Mouse (Mus musculus) heart, embryonic 15.5 days (tissue): ENCODE measurements at regions not wholly inside any gene's neighbourhood (a gene's known extent, or its start where the extent isn't known, plus 50 kb on each side); places are given as distances from the start of the nearest gene placed in this dataset.

ENCODE experiments used
- ATAC-seq: fragments of 200-750 bp; cut with Nextera tagmentation; replicated peaks from 2 replicates; pipeline ENCODE4 v1.8.0; 2017; ENCODE audit warnings: low read depth, moderate TSS enrichment; ENCODE audit not compliant: insufficient number of reproducible peaks, insufficient read depth, low FRiP score
- H3K27ac ChIP-seq: fragments of 300-500 bp; sonication (generic); 2 replicates; pipeline ENCODE4 v1.5.1; 2015; ENCODE audit warnings: mild to moderate bottlenecking, inconsistent platforms
- H3K27me3 ChIP-seq: fragments of 300-500 bp; sonication (generic); 2 replicates; pipeline ENCODE4 v1.6.1; 2015; ENCODE audit warnings: inconsistent platforms
- H3K36me3 ChIP-seq: fragments of 300-500 bp; sonication (generic); 2 replicates; pipeline ENCODE4 v1.6.1; 2015; ENCODE audit warnings: mild to moderate bottlenecking, inconsistent platforms
- H3K4me1 ChIP-seq: fragments of 300-500 bp; sonication (generic); replicated peaks from 2 replicates; pipeline ENCODE4 v1.6.1; 2015; ENCODE audit warnings: inconsistent platforms
- H3K4me2 ChIP-seq: fragments of 300-500 bp; sonication (generic); 2 replicates; pipeline ENCODE4 v1.6.1; 2015; ENCODE audit warnings: inconsistent platforms, mild to moderate bottlenecking, moderate library complexity
- H3K4me3 ChIP-seq: fragments of 300-500 bp; sonication (generic); 2 replicates; pipeline ENCODE4 v1.5.1; 2015; ENCODE audit warnings: mild to moderate bottlenecking, inconsistent platforms
- H3K9ac ChIP-seq: fragments of 300-500 bp; sonication (generic); 2 replicates; pipeline ENCODE4 v1.6.1; 2015; ENCODE audit warnings: mild to moderate bottlenecking, inconsistent platforms
- H3K9me3 ChIP-seq: fragments of 300-500 bp; sonication (generic); replicated peaks from 2 replicates; pipeline ENCODE4 v1.6.1; 2016; ENCODE audit warnings: inconsistent platforms
- WGBS: fragments of 180-500 bp; shearing (Covaris S2); methylation state at CpG from one replicate; pipeline ENCODE4 v1.1.7; 2015; ENCODE audit warnings: mixed read lengths; 5-methylcytosine and 5-hydroxymethylcytosine counted together

DNA sequence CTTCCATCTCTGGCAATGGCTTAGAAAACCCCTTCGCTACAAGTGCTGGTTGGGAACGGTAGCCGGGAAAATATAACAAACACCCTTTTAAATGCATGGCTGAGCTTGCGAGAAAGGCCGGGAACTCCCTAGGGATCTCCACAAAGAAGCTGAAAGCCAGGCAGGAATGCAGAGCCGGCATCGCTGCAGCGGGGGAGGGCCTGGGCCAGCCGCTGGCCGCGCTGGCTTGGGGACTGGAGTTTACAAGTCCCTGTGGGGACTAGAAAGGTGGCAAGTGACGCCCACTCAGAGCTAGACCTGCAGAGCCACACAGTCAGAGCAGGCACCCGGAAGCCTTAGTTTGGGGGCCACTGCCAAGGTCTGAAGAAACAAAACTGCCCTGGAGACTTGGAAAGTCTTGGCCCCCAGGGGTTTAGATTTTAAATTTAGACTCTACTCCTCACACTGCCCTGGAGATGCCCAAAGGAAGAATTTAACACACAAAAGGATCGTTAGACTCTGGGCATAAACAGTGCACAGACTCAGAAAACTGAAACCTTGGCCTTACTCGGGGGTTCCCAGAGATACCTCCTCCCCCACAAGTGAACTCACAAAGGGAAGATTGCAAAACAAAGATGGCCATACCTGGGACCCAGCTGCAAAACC lies 59.4 kb downstream of the 1700001O22Rik start:
- peak overlapping the region; percentile 4 for H3K9ac ChIP-seq
- peak overlapping the region; percentile 7; the same call in 1 of the 2 replicates for H3K4me2 ChIP-seq
- no peak overlapping the region for H3K4me3 ChIP-seq
- peak; percentile 54; the same call in 1 of the 2 replicates for ATAC-seq
- H3K27ac ChIP-seq: peak overlapping the region; percentile 69
- peaks cover 24% of the 10 kb centered on the region for H3K4me1 ChIP-seq
- H3K27me3 ChIP-seq: no peaks in the 10 kb centered on the region
- 11% methylated on average over 15 of the region's 15 CpGs for WGBS
- H3K9me3 ChIP-seq: no peaks in the 10 kb centered on the region
- H3K36me3 ChIP-seq: no peaks in the 10 kb centered on the region

- no peaks in the 10 kb centered on the region for H3K27me3 ChIP-seq
- peak overlapping the region; percentile 4; the same call in 1 of the 2 replicates for H3K9ac ChIP-seq
- ATAC-seq: 0 out of 2 replicates have a peak, but pooled peaks have one; percentile 40
- H3K4me1 ChIP-seq: peaks cover 24% of the 10 kb centered on the region
- H3K36me3 ChIP-seq: no peaks in the 10 kb centered on the region
- H3K4me3 ChIP-seq: no peak overlapping the region
- peak overlapping the region; percentile 7; the same call in 1 of the 2 replicates for H3K4me2 ChIP-seq
- H3K27ac ChIP-seq: peak overlapping the region; percentile 69
- 26% methylated on average over 4 of the region's 4 CpGs for WGBS
- H3K9me3 ChIP-seq: no peaks in the 10 kb centered on the region
Measured at GRCm38 (mm10) chr2:30743265-30743846, 60.1 kb downstream of the 1700001O22Rik start.

DNA sequence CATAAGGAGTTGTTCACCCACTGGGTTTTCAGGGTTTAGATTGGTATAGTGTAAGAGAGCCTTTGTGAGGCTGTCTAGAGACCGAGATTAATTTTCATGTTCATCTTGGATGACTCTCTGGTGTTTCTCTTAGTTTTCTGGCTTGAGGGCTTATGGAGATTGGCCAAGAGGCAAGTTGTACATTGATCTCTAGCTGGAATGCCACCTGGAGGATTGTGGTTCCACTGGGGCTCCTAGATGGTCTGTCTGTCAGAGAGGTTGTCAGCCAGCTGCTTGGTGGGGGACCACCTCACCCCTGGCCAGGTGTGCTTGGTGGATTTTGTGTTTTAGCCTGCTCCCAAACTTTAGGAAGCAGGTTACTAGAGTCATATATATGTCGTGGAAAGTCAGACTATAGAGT lies 62.0 kb downstream of the 1700001O22Rik start:
- Histone ChIP-seq H3K4me1 (peaks cover 24% of the 10 kb centered on the region), H3K27me3 (no peaks in the 10 kb centered on the region), H3K9ac (no peak overlapping the region), H3K9me3 (no peaks in the 10 kb centered on the region), H3K4me3 (no peak overlapping the region), H3K36me3 (no peaks in the 10 kb centered on the region), H3K27ac (no peak overlapping the region), H3K4me2 (no peak overlapping the region)
- WGBS: 82% methylated on average over 2 of the region's 2 CpGs
- ATAC-seq: no peak

DNA sequence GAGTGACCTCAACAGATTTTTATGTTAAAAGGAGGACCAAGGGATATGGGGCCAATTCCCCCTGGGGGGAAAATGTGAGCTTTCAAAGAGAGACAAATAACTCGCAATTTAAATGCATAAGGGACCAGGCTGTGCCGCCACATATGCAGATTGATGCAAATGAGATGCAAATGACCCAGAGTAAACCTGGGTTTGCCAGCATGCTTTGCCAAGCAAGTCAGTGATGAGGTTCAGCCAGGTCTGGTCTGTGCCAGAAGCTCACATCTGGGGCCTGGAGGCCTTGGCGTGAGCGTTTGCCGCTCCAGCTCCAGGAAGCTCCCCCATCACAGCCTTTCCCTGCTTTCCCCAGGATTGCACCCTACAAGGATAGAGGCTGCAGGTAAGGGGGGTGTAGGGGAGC lies 65.7 kb downstream of the 1700001O22Rik start:
- H3K9ac ChIP-seq: no peak overlapping the region
- H3K4me2 ChIP-seq: no peak overlapping the region
- no peaks in the 10 kb centered on the region for H3K9me3 ChIP-seq
- 82% methylated on average over 5 of the region's 5 CpGs for WGBS
- H3K27me3 ChIP-seq: no peaks in the 10 kb centered on the region
- H3K4me1 ChIP-seq: peaks cover 4% of the 10 kb centered on the region
- H3K36me3 ChIP-seq: no peaks in the 10 kb centered on the region
- no peak overlapping the region for H3K27ac ChIP-seq
- ATAC-seq: no peak
- no peak overlapping the region for H3K4me3 ChIP-seq

- Histone ChIP-seq H3K9ac (no peak overlapping the region), H3K4me1 (no peaks in the 10 kb centered on the region; the same call in 1 of the 2 replicates), H3K36me3 (no peaks in the 10 kb centered on the region), H3K9me3 (no peaks in the 10 kb centered on the region), H3K4me3 (no peak overlapping the region), H3K27me3 (no peaks in the 10 kb centered on the region), H3K27ac (no peak overlapping the region), H3K4me2 (no peak overlapping the region)
- no peak for ATAC-seq
- 69% methylated on average over 6 of the region's 6 CpGs for WGBS
Measured at GRCm38 (mm10) chr2:30736705-30737104, 66.8 kb downstream of the 1700001O22Rik start.

- Histone ChIP-seq H3K27me3 (no peaks in the 10 kb centered on the region), H3K36me3 (no peaks in the 10 kb centered on the region), H3K4me1 (no peaks in the 10 kb centered on the region; the same call in 1 of the 2 replicates), H3K4me2 (no peak overlapping the region), H3K9ac (no peak overlapping the region), H3K9me3 (no peaks in the 10 kb centered on the region), H3K4me3 (no peak overlapping the region), H3K27ac (no peak overlapping the region)
- no peak for ATAC-seq
- 50% methylated on average over 2 of the region's 2 CpGs for WGBS
Measured at GRCm38 (mm10) chr2:30736236-30736635, 67.2 kb downstream of the 1700001O22Rik start.

DNA sequence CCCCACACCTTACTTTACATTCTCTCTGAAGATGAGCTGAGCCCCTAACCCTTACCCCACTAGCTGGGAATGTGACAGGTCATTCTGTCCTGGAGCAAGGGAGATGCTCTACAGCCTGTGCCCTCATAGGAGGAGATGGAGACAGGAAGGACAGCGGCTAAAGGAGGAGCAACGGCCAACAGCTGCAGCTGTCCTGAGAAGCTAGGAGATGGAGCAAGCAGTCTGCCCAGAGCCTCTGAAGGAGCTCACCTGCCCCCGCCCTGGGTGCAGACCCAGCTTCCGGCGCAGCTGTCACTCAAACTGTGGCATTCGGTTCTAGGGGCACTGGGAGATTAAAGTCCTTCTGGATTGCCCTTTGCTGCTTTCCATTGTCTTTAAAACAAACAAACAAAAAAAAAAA lies 69.6 kb downstream of the 1700001O22Rik start:
- H3K36me3 ChIP-seq: no peaks in the 10 kb centered on the region
- H3K4me2 ChIP-seq: no peak overlapping the region
- H3K4me3 ChIP-seq: no peak overlapping the region
- no peak overlapping the region for H3K9ac ChIP-seq
- H3K27me3 ChIP-seq: no peaks in the 10 kb centered on the region
- 39% methylated on average over 6 of the region's 6 CpGs for WGBS
- no peaks in the 10 kb centered on the region; the same call in 1 of the 2 replicates for H3K4me1 ChIP-seq
- H3K9me3 ChIP-seq: no peaks in the 10 kb centered on the region
- H3K27ac ChIP-seq: no peak overlapping the region
- no peak for ATAC-seq

DNA sequence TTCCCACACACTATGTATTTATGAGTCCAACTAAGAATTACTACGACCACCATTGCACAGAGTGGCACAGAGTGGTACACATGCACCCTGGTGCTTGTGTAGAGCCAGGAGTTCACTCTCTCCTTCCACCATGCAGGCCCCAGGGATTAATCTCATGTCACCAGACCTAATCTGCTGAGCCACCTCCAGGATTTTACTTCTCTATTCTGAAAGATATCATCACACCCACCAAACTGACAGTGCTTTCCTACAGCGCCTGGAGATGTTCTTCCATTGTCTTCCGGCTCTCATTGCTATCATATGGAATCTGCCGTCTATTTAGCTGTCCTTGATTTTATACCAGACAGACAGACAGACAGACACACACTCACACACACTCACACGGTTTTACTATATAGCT lies 71.6 kb downstream of the 1700001O22Rik start:
- Histone ChIP-seq H3K27me3 (no peaks in the 10 kb centered on the region), H3K4me2 (no peak overlapping the region), H3K36me3 (no peaks in the 10 kb centered on the region), H3K9me3 (no peaks in the 10 kb centered on the region), H3K27ac (no peak overlapping the region), H3K4me3 (no peak overlapping the region), H3K9ac (no peak overlapping the region), H3K4me1 (no peaks in the 10 kb centered on the region; the same call in 1 of the 2 replicates)
- ATAC-seq: no peak
- WGBS: 87% methylated on average over 5 of the region's 5 CpGs

- Histone ChIP-seq H3K27ac (no peak overlapping the region), H3K4me1 (peaks cover 23% of the 10 kb centered on the region), H3K9me3 (no peaks in the 10 kb centered on the region), H3K27me3 (no peaks in the 10 kb centered on the region), H3K4me3 (no peak overlapping the region), H3K9ac (no peak overlapping the region), H3K36me3 (no peaks in the 10 kb centered on the region), H3K4me2 (no peak overlapping the region)
- no peak for ATAC-seq
- WGBS: 78% methylated on average over 6 of the region's 6 CpGs
Measured at GRCm38 (mm10) chr2:30727948-30728347, 75.5 kb downstream of the 1700001O22Rik start.

GRCm38 (mm10) chr2:30725601-30726489 lies 77.6 kb downstream of the 1700001O22Rik start:
- Histone ChIP-seq H3K4me2 (peak overlapping the region; percentile 60), H3K9me3 (no peaks in the 10 kb centered on the region), H3K27me3 (no peaks in the 10 kb centered on the region), H3K27ac (no peak overlapping the region), H3K36me3 (no peaks in the 10 kb centered on the region), H3K9ac (peak overlapping the region; percentile 40), H3K4me1 (peaks cover 44% of the 10 kb centered on the region), H3K4me3 (peak overlapping the region; percentile 25)
- WGBS: 17% methylated on average over 38 of the region's 38 CpGs
- ATAC-seq: no peak; the same call in 1 of the 2 replicates

GRCm38 (mm10) chr2:30725186-30725585 lies 78.3 kb downstream of the 1700001O22Rik start:
- WGBS: 52% methylated on average over 10 of the region's 10 CpGs
- no peaks in the 10 kb centered on the region for H3K9me3 ChIP-seq
- no peak for ATAC-seq
- H3K9ac ChIP-seq: peak overlapping the region; percentile 40
- H3K27ac ChIP-seq: no peak overlapping the region
- H3K4me1 ChIP-seq: peaks cover 50% of the 10 kb centered on the region
- no peaks in the 10 kb centered on the region for H3K36me3 ChIP-seq
- no peaks in the 10 kb centered on the region for H3K27me3 ChIP-seq
- H3K4me3 ChIP-seq: peak overlapping the region; percentile 25
- H3K4me2 ChIP-seq: peak overlapping the region; percentile 60
